Mouse (Mus musculus): ENCODE measurements around the gene Nrp1.

DNA sequence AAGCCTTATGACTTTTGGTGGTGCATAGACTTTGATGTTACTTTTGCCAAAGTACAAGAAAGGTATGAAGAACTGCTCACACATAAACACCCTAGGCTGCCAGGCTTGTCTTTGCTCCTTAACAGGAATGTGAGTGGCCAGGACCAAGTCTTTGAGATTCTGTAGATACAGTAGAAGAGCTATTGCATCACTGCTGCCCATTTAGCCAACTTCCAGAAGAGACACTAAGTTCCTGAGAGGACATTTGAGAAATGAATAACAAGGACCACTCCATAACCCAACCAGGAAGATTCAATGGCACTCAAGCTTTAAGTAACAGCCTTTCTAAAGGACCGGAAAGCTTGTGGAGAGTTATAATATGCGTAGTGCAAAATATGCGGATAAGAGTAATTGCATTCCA lies 88.9 kb downstream of the Nrp1 start:
- no peak for TF ChIP-seq GATA1 (IDR thresholded peaks at IDR 0.05; ENCODE audit: borderline replicate concordance, low read length)
- no peak for TF ChIP-seq FLI1 (IDR thresholded peaks at IDR 0.05; ENCODE audit: low read length)

Data from megakaryocyte, embryonic 14.5 days (primary cell).